Mouse (Mus musculus): ENCODE data around the gene Rap1gap2.

- TF ChIP-seq POLR2A (IDR thresholded peaks at IDR 0.05; ENCODE audit: borderline replicate concordance, insufficient read depth, low read length) (no peak), CTCF (IDR thresholded peaks at IDR 0.05; ENCODE audit: borderline replicate concordance, insufficient read depth, low read depth, low read length) (no peak)
Observed at GRCm38 (mm10) chr11:74537352-74537751, 73.4 kb downstream of the Rap1gap2 start.

Measured in cerebellum, adult 2 months (tissue).